Mouse (Mus musculus): ENCODE results near the gene Slc1a7. TPM values are rescaled to one million over a fixed set of nuclear protein-coding genes. Genes with fewer than 3 reads are reported as not detected.

Gene Slc1a7
- polyA plus RNA-seq, 1 experiment from 2014 or later, result not detected

DNA sequence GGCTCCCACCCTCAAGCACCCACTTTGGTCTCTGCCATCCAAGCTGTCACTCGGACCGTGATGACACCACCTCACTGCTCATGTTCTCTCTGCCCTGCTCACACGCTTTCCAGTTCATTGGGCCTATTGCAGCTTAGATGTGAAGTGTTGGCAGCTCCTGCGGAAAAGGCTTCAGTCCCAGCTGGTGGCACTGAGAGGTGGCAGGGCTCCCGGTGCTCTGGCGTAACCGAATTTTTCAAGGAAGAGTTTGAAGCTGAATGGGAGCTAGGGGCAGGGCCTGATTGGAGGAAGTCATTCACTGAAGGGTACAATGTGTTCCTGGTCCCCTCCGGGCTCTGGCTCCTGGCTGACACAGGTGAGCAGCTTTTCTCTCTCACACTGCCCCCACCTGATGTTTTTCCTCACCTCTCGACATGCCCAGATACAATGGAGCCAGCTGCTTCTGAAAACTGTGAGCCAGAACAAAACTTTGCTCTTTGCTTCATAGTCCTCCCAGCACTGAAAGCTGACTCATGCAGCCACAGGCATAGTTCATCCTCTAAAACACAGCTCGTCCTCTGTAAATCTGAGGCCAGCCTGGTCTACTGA lies 83.6 kb downstream of the Slc1a7 start:
- 83% methylated on average over 10 of the region's 10 CpGs for WGBS (ENCODE audit: insufficient replicate concordance)
- no peak overlapping the region for H3K9ac ChIP-seq (replicated peaks)
- peaks cover 87% of the 10 kb centered on the region for H3K36me3 ChIP-seq (replicated peaks; ENCODE audit: insufficient read depth, low read length)
- H3K27ac ChIP-seq (ENCODE audit: low read depth), result no peak overlapping the region
- TF ChIP-seq EP300 (IDR thresholded peaks at IDR 0.05; ENCODE audit: low read depth) (no peak), CTCF (IDR thresholded peaks at IDR 0.05; ENCODE audit: low read depth) (no peak)
- ATAC-seq, result peak; percentile 16; the same call in 1 of the 2 replicates
- no peaks in the 10 kb centered on the region for H3K4me1 ChIP-seq (ENCODE audit: insufficient read depth)
- no peak overlapping the region for H3K4me3 ChIP-seq (ENCODE audit: low read depth, low read length)
- H3K4me2 ChIP-seq (ENCODE audit: low read depth, low read length), result no peak overlapping the region
- H3K9me3 ChIP-seq (ENCODE audit: low read length), result no peaks in the 10 kb centered on the region
- no peak for DNase-seq
- no peaks in the 10 kb centered on the region for H3K27me3 ChIP-seq (ENCODE audit: insufficient read depth, low read length)

DNA sequence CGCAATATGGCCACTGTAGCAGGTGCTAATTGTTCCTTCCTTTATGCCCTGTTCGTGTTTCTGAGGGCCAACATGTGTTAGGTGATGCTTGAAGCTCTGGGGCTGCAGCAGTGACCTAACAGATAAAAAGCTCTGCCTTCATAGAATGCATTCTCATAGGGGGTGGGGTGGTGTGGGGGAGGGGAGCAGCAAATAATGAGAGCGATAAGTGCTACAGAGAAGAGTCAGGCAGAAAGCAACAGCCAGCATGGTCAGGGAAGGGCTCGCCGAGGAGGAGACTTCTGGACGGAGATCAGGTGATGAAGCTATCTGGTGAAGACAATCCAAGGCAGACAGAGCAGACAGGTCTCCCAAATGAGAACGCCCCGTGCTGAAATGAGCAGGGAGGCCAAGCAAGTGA lies 84.5 kb downstream of the Slc1a7 start:
- H3K27ac ChIP-seq (ENCODE audit: low read depth), result no peak overlapping the region
- no peak overlapping the region for H3K4me3 ChIP-seq (ENCODE audit: low read depth, low read length)
- ATAC-seq (no peak), DNase-seq (no peak)
- 74% methylated on average over 8 of the region's 8 CpGs for WGBS (ENCODE audit: insufficient replicate concordance)
- no peak overlapping the region for H3K9ac ChIP-seq (replicated peaks)
- H3K9me3 ChIP-seq (ENCODE audit: low read length), result no peaks in the 10 kb centered on the region
- H3K27me3 ChIP-seq (ENCODE audit: insufficient read depth, low read length), result no peaks in the 10 kb centered on the region
- H3K4me1 ChIP-seq (ENCODE audit: insufficient read depth), result no peaks in the 10 kb centered on the region
- H3K36me3 ChIP-seq (replicated peaks; ENCODE audit: insufficient read depth, low read length), result peaks cover 81% of the 10 kb centered on the region
- H3K4me2 ChIP-seq (ENCODE audit: low read depth, low read length), result no peak overlapping the region
- TF ChIP-seq CTCF (IDR thresholded peaks at IDR 0.05; ENCODE audit: low read depth) (no peak), EP300 (IDR thresholded peaks at IDR 0.05; ENCODE audit: low read depth) (no peak)

DNA sequence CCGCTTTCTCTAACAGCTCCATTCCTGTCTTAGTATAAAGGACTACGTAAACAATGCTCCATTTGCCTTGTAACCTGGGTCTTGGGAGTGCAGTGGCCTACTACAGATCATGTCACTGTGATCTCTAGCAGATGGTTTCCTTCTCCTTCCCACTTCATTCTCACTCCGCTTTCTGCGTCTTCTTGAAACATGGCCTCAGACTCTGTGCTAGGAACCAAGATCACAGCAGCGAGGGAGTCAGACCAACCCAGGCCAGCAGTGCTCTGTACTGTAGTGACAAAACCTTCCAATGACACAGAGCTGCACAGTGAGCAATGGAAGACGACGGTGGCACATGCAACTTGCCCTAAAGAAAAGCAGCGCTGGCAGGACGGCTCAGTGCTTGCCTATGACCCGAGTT lies 87.7 kb downstream of the Slc1a7 start:
- Histone ChIP-seq H3K36me3 (replicated peaks; ENCODE audit: insufficient read depth, low read length) (peaks cover 79% of the 10 kb centered on the region), H3K27me3 (ENCODE audit: insufficient read depth, low read length) (no peaks in the 10 kb centered on the region), H3K4me1 (ENCODE audit: insufficient read depth) (no peaks in the 10 kb centered on the region), H3K4me3 (ENCODE audit: low read depth, low read length) (no peak overlapping the region), H3K9ac (replicated peaks) (no peak overlapping the region), H3K27ac (ENCODE audit: low read depth) (no peak overlapping the region), H3K4me2 (ENCODE audit: low read depth, low read length) (no peak overlapping the region), H3K9me3 (ENCODE audit: low read length) (no peaks in the 10 kb centered on the region)
- TF ChIP-seq EP300 (IDR thresholded peaks at IDR 0.05; ENCODE audit: low read depth), result no peak
- no peak for TF ChIP-seq CTCF (IDR thresholded peaks at IDR 0.05; ENCODE audit: low read depth)
- DNase-seq, result no peak
- ATAC-seq, result no peak
- WGBS (ENCODE audit: insufficient replicate concordance), result 94% methylated on average over 10 of the region's 10 CpGs

- TF ChIP-seq EP300 (IDR thresholded peaks at IDR 0.05; ENCODE audit: low read depth) (no peak), CTCF (IDR thresholded peaks at IDR 0.05; ENCODE audit: low read depth) (no peak)
These were observed 89.1 kb downstream of the Slc1a7 start for GRCm38 (mm10) chr4:108057247-108057646.

DNA sequence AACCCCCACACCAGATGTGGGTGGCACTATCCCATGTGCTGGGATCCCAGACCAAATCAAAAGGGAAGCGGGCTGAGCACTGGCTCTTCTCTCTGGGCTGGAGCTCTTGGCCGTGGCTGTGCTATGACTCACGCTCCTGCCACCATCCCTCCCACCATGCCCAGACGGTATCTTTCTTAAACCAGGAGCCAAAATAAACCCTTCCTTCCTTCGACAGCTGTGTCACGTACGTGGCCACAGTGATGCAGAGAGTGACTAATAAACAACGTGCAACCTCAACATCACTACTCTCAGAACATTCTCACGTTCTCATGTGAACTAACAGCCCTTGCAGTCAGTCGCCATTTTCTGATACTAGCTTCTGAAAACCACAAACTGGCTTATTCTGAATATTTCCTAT lies 90.0 kb downstream of the Slc1a7 start:
- Histone ChIP-seq H3K36me3 (replicated peaks; ENCODE audit: insufficient read depth, low read length) (peaks cover 68% of the 10 kb centered on the region), H3K27me3 (ENCODE audit: insufficient read depth, low read length) (no peaks in the 10 kb centered on the region), H3K27ac (ENCODE audit: low read depth) (no peak overlapping the region), H3K9ac (replicated peaks) (no peak overlapping the region), H3K4me1 (ENCODE audit: insufficient read depth) (no peaks in the 10 kb centered on the region), H3K4me2 (ENCODE audit: low read depth, low read length) (no peak overlapping the region), H3K9me3 (ENCODE audit: low read length) (no peaks in the 10 kb centered on the region), H3K4me3 (ENCODE audit: low read depth, low read length) (no peak overlapping the region)
- 60% methylated on average over 10 of the region's 10 CpGs for WGBS (ENCODE audit: insufficient replicate concordance)
- no peak for TF ChIP-seq CTCF (IDR thresholded peaks at IDR 0.05; ENCODE audit: low read depth)
- TF ChIP-seq EP300 (IDR thresholded peaks at IDR 0.05; ENCODE audit: low read depth), result no peak
- no peak for DNase-seq
- peak; percentile 21; the same call in 1 of the 2 replicates for ATAC-seq

More at GRCm38 (mm10) chr4:108057247-108057646, 89.1 kb downstream of the Slc1a7 start:
- no peak overlapping the region for H3K9ac ChIP-seq (replicated peaks)
- H3K4me2 ChIP-seq (ENCODE audit: low read depth, low read length), result no peak overlapping the region
- DNase-seq (no peak), ATAC-seq (no peak)
- WGBS (ENCODE audit: insufficient replicate concordance), result 88% methylated on average over 2 of the region's 2 CpGs
- H3K36me3 ChIP-seq (replicated peaks; ENCODE audit: insufficient read depth, low read length), result peaks cover 66% of the 10 kb centered on the region
- H3K4me1 ChIP-seq (ENCODE audit: insufficient read depth), result no peaks in the 10 kb centered on the region
- no peak overlapping the region for H3K27ac ChIP-seq (ENCODE audit: low read depth)
- no peaks in the 10 kb centered on the region for H3K9me3 ChIP-seq (ENCODE audit: low read length)
- no peaks in the 10 kb centered on the region for H3K27me3 ChIP-seq (ENCODE audit: insufficient read depth, low read length)
- no peak overlapping the region for H3K4me3 ChIP-seq (ENCODE audit: low read depth, low read length)

DNA sequence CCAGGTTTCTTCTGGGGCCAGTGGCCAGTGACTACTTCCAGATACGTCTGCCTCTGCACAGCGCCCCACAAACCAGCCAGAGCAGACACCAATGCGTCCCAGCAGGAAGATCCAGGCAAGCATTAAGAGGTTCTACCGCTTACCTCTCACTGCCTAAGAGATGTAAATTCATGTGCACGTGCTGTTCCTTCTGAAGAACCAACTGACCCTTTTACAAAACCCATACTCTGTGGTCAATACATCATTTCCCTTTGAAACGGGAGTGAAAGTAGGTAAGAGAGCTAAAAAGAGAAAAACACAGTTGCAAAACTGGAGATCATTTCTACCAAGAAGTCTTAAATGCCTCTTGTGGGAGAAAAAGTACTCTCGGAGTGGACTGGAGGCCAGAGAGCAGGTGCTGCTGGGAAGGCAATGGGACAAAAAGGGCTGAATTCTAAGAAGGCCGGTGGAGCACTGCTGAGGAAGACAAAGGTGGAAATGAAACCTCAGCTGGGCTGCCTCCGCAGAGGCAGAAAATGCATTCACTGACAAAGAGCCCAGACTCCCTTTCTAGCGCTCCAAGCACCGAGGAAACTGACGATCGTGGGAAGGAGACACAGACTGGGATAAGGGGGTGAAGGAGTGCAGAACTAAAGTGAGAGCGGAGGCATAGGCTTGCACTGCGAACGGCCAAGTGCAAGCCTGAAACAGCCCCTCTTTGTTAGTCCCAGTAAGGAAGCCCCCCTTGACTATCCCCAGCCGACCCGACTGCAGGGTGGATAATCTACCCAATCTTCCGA lies 91.7 kb downstream of the Slc1a7 start:
- Histone ChIP-seq H3K4me1 (ENCODE audit: insufficient read depth) (peaks cover 3% of the 10 kb centered on the region; the same call in 1 of the 2 replicates), H3K4me2 (ENCODE audit: low read depth, low read length) (no peak overlapping the region), H3K9ac (replicated peaks) (no peak overlapping the region), H3K4me3 (ENCODE audit: low read depth, low read length) (no peak overlapping the region), H3K27me3 (ENCODE audit: insufficient read depth, low read length) (no peaks in the 10 kb centered on the region), H3K36me3 (replicated peaks; ENCODE audit: insufficient read depth, low read length) (peaks cover 59% of the 10 kb centered on the region), H3K9me3 (ENCODE audit: low read length) (no peaks in the 10 kb centered on the region), H3K27ac (ENCODE audit: low read depth) (no peak overlapping the region)
- ATAC-seq (no peak), DNase-seq (no peak)
- WGBS (ENCODE audit: insufficient replicate concordance), result 82% methylated on average over 19 of the region's 19 CpGs
- no peak for TF ChIP-seq CTCF (IDR thresholded peaks at IDR 0.05; ENCODE audit: low read depth)
- no peak for TF ChIP-seq EP300 (IDR thresholded peaks at IDR 0.05; ENCODE audit: low read depth)
